Mouse (Mus musculus): Measurements from ENCODE around the gene Tiprl.

- TF ChIP-seq CTCF (IDR thresholded peaks at IDR 0.05; ENCODE audit: borderline replicate concordance, control insufficient read depth, extremely low read depth, insufficient read depth, low read length, poor library complexity) (no peak), POLR2A (IDR thresholded peaks at IDR 0.05; ENCODE audit: control insufficient read depth, extremely low read depth, insufficient read depth, low read length, poor library complexity) (no peak)
Observed at GRCm38 (mm10) chr1:165194662-165195013, 42.2 kb downstream of the Tiprl start.
